Mouse (Mus musculus) E14TG2a.4 (cell line): ENCODE measurements at regions not wholly inside any gene's neighbourhood (a gene's known extent, or its start where the extent isn't known, plus 50 kb on each side); places are given as distances from the start of the nearest gene placed in this dataset.

Source experiments
- CTCF ChIP-seq: conservative IDR thresholded peaks from 2 replicates; pipeline ENCODE4 v1.5.1; 2014; ENCODE audit warnings: low read length
- NANOG ChIP-seq: IDR thresholded peaks from 2 replicates; pipeline ENCODE4 v1.6.1; 2014; ENCODE audit warnings: borderline replicate concordance, low read length, mixed read lengths
- POU5F1 ChIP-seq: IDR thresholded peaks from 2 replicates; pipeline ENCODE4 v1.6.1; 2014; ENCODE audit warnings: low read length, borderline replicate concordance

GRCm38 (mm10) chr17:13581214-13581920 lies 179.0 kb upstream of the Afdn start:
- TF ChIP-seq CTCF (no peak), NANOG (no peak), POU5F1 (no peak)
